Mouse (Mus musculus) cerebellum, adult 2 months (tissue): ENCODE measurements at regions not wholly inside any gene's neighbourhood (a gene's known extent, or its start where the extent isn't known, plus 50 kb on each side); places are given as distances from the start of the nearest gene placed in this dataset.

Experiments used
- CTCF ChIP-seq: fragments of 200-500 bp; IDR thresholded peaks from 2 replicates; pipeline ENCODE4 v1.5.1; 2011; ENCODE audit warnings: low read depth, mild to moderate bottlenecking, control low read depth, low read length, moderate library complexity, borderline replicate concordance; ENCODE audit not compliant: insufficient read depth
- POLR2A ChIP-seq: fragments of 200-500 bp; IDR thresholded peaks from 2 replicates; pipeline ENCODE4 v1.6.1; 2011; ENCODE audit warnings: low read length, control low read depth, borderline replicate concordance; ENCODE audit not compliant: insufficient read depth

DNA sequence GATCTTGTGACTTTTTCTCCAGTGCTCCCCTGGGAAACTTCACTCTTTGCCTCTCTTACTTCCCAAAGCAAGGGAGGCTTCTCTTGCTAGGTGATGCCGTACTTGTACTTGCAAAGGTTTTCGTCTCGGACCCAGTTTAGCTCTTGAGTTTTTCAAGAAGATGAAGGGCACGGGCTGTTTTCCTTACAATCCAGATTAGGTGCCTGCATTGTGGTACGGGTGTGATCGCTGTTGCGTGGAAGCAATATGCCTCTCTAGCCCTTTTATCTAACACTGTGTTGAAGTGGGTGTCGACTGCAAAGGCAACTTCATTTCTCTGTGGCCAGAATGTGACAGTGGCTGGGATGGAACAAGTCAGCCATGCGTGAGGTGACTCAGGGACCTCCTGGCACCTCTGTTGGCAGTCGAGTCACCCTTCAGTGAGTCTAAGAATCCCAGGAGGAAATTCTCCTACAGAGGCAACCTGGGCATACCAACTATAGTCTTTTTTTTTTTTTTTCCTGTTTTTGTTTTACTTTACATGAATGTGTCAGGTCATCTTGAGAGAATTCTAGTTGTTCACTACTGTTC, 138.7 kb upstream of the Dnajc19 start:
- TF ChIP-seq POLR2A = no peak
- no peak for TF ChIP-seq CTCF
